Mouse (Mus musculus): ENCODE results near the gene Tmem107.

GRCm38 (mm10) chr11:69116843-69117242, 46.2 kb downstream of the Tmem107 start:
- no peak for TF ChIP-seq CTCF (IDR thresholded peaks at IDR 0.05; ENCODE audit: extremely low read depth, insufficient read depth, insufficient read length, insufficient replicate concordance)
- no peak for TF ChIP-seq POLR2A (IDR thresholded peaks at IDR 0.05; ENCODE audit: low read depth, low read length)

Data from spleen, adult 2 months (tissue).